Mouse (Mus musculus) erythroblast, adult 5-6 weeks (primary cell): ENCODE results near the gene Sult2a5. TPM values are rescaled to one million over a fixed set of nuclear protein-coding genes. Genes with fewer than 3 reads are reported as not detected.

ENCODE experiments used
- ATAC-seq: replicated peaks from 2 replicates; pipeline ENCODE4 v1.8.0; 2016; ENCODE audit warnings: moderate number of reproducible peaks, mild to moderate bottlenecking, moderate TSS enrichment, inconsistent platforms; ENCODE audit not compliant: poor library complexity, low FRiP score, severe bottlenecking
- total RNA-seq, 2 experiments: library from RNA; stranded (forward) in 1 of 2; stranded (reverse) in 1 of 2; fragments of 150-400 nt in 1 of 2; fragments of 200-764, 138-1000 nt in 1 of 2; gene quantifications; 2 replicates each; pipeline versions ENCODE4 v1.2.3 to v1.2.4; 2015 to 2017; ENCODE audit warnings: low replicate concordance in 2 of 2

Sult2a5 gene
- not detected in 2 replicates for total RNA-seq (2015; ENCODE audit: low replicate concordance)
- total RNA-seq (2017; ENCODE audit: low replicate concordance) = not detected in 2 replicates

DNA sequence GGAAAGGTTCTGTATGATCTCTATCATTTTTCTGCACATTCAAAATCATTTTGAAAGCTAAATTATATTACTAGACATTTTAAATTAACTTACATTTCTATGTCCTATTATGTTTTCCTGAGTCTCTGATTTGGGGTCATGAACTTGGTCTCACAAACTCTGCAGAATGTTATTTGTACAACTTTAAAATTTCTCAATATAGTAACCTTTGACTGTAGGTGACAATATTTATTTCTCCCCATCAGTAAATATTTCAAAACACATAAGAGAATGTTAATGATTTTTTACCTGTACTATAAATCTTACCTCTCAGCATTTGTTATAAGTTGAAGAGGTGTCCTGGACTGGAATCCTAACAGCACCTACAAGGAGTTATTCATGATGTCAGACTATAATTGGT, at the start of gene Sult2a5:
Sult2a5 (plus strand) TSS at position 301 of the 400 bp plus-strand sequence.
- ATAC-seq = no peak

Other genes starting within 250 kb of the Sult2a5 start
- not detected in 2 replicates for gene Cabp5, start 225.8 kb upstream of the Sult2a5 start, total RNA-seq (2015; ENCODE audit: low replicate concordance)
- 0.28 TPM in 1 of 2 replicates, not detected in the other for gene Cabp5, start 225.8 kb upstream of the Sult2a5 start, total RNA-seq (2017; ENCODE audit: low replicate concordance)
- gene Bsph1, start 173.1 kb upstream of the Sult2a5 start, total RNA-seq (2015; ENCODE audit: low replicate concordance) = not detected in 2 replicates
- not detected in 2 replicates for gene Bsph1, start 173.1 kb upstream of the Sult2a5 start, total RNA-seq (2017; ENCODE audit: low replicate concordance)
- gene Bsph2, start 52.9 kb upstream of the Sult2a5 start, total RNA-seq (2015; ENCODE audit: low replicate concordance) = not detected in 2 replicates
- not detected in 2 replicates for gene Bsph2, start 52.9 kb upstream of the Sult2a5 start, total RNA-seq (2017; ENCODE audit: low replicate concordance)
- gene Sult2a2, start 109.5 kb downstream of the Sult2a5 start, total RNA-seq (2015; ENCODE audit: low replicate concordance) = not detected in 2 replicates
- not detected in 2 replicates for gene Sult2a2, start 109.5 kb downstream of the Sult2a5 start, total RNA-seq (2017; ENCODE audit: low replicate concordance)
- gene Sult2a1, start 213.4 kb downstream of the Sult2a5 start, total RNA-seq (2015; ENCODE audit: low replicate concordance) = not detected in 2 replicates
- gene Sult2a1, start 213.4 kb downstream of the Sult2a5 start, total RNA-seq (2017; ENCODE audit: low replicate concordance) = not detected in 2 replicates